Mouse (Mus musculus): ENCODE measurements at regions not wholly inside any gene's neighbourhood (a gene's known extent, or its start where the extent isn't known, plus 50 kb on each side); places are given as distances from the start of the nearest gene placed in this dataset.
A peak's percentile ranks its signal among the peaks of the same experiment; 100 is the strongest.

GRCm38 (mm10) chr4:105911678-105912077 is 122.0 kb downstream of the Gm12728 start:
- no peak for DNase-seq (ENCODE audit: low read depth, low spot score)

GRCm38 (mm10) chr4:105912296-105912695 is 122.6 kb downstream of the Gm12728 start:
- no peak for DNase-seq (ENCODE audit: low read depth, low spot score)

GRCm38 (mm10) chr4:105914996-105915395 is 125.3 kb downstream of the Gm12728 start:
- no peak for DNase-seq (ENCODE audit: low read depth, low spot score)

GRCm38 (mm10) chr4:105916229-105916628 is 126.6 kb downstream of the Gm12728 start:
- no peak for DNase-seq (ENCODE audit: low read depth, low spot score)

- no peak for DNase-seq (ENCODE audit: low read depth, low spot score)
These were observed 135.2 kb downstream of the Gm12728 start for GRCm38 (mm10) chr4:105924781-105925382.

GRCm38 (mm10) chr4:105925506-105925905 is 135.8 kb downstream of the Gm12728 start:
- DNase-seq (ENCODE audit: low read depth, low spot score), result no peak

GRCm38 (mm10) chr4:105929658-105930057 is 140.0 kb downstream of the Gm12728 start:
- no peak for DNase-seq (ENCODE audit: low read depth, low spot score)

GRCm38 (mm10) chr4:105934971-105935370 is 145.3 kb downstream of the Gm12728 start:
- DNase-seq (ENCODE audit: low read depth, low spot score), result no peak

GRCm38 (mm10) chr4:105936755-105937514 is 147.3 kb downstream of the Gm12728 start:
- no peak for DNase-seq (ENCODE audit: low read depth, low spot score)

GRCm38 (mm10) chr4:105937587-105937986 is 147.9 kb downstream of the Gm12728 start:
- DNase-seq (ENCODE audit: low read depth, low spot score), result no peak

- no peak for DNase-seq (ENCODE audit: low read depth, low spot score)
These were observed 149.2 kb downstream of the Gm12728 start for GRCm38 (mm10) chr4:105938886-105939285.

- DNase-seq (ENCODE audit: low read depth, low spot score), result no peak
These were observed 150.0 kb downstream of the Gm12728 start for GRCm38 (mm10) chr4:105939636-105940199.

- DNase-seq (ENCODE audit: low read depth, low spot score), result no peak
These were observed 151.2 kb downstream of the Gm12728 start for GRCm38 (mm10) chr4:105940891-105941290.

- DNase-seq (ENCODE audit: low read depth, low spot score), result no peak
These were observed 152.1 kb downstream of the Gm12728 start for GRCm38 (mm10) chr4:105941785-105942184.

- DNase-seq (ENCODE audit: low read depth, low spot score), result no peak
These were observed 155.3 kb downstream of the Gm12728 start for GRCm38 (mm10) chr4:105944962-105945361.

- peak; percentile 18 for DNase-seq (ENCODE audit: low read depth, low spot score)
These were observed 156.3 kb downstream of the Gm12728 start for GRCm38 (mm10) chr4:105945921-105946320.

GRCm38 (mm10) chr4:105948326-105948725 is 158.7 kb downstream of the Gm12728 start:
- no peak for DNase-seq (ENCODE audit: low read depth, low spot score)

GRCm38 (mm10) chr4:105952406-105952805 is 162.7 kb downstream of the Gm12728 start:
- DNase-seq (ENCODE audit: low read depth, low spot score), result no peak

- no peak for DNase-seq (ENCODE audit: low read depth, low spot score)
These were observed 166.8 kb downstream of the Gm12728 start for GRCm38 (mm10) chr4:105956516-105956915.

GRCm38 (mm10) chr4:105958331-105958730 is 168.7 kb downstream of the Gm12728 start:
- no peak for DNase-seq (ENCODE audit: low read depth, low spot score)

- DNase-seq (ENCODE audit: low read depth, low spot score), result no peak
These were observed 172.2 kb downstream of the Gm12728 start for GRCm38 (mm10) chr4:105961686-105962360.

GRCm38 (mm10) chr4:105962542-105962941 is 172.9 kb downstream of the Gm12728 start:
- no peak for DNase-seq (ENCODE audit: low read depth, low spot score)

Data from WW6 (cell line).